Mouse (Mus musculus) lung, postnatal 25 days (tissue): Measurements from ENCODE around the gene Hacd4.
A peak's percentile ranks its signal among the peaks of the same experiment; 100 is the strongest.
"Not testable (repeated sequence)": the region's sequence is repeated elsewhere in the genome, so short reads cannot be mapped to it uniquely, and the experiment has no call there.

Experiments
- DNase-seq: peaks from one replicate; pipeline ENCODE4 v3.0.0; 2022; ENCODE audit warnings: low spot score

Gene Hacd4

DNA sequence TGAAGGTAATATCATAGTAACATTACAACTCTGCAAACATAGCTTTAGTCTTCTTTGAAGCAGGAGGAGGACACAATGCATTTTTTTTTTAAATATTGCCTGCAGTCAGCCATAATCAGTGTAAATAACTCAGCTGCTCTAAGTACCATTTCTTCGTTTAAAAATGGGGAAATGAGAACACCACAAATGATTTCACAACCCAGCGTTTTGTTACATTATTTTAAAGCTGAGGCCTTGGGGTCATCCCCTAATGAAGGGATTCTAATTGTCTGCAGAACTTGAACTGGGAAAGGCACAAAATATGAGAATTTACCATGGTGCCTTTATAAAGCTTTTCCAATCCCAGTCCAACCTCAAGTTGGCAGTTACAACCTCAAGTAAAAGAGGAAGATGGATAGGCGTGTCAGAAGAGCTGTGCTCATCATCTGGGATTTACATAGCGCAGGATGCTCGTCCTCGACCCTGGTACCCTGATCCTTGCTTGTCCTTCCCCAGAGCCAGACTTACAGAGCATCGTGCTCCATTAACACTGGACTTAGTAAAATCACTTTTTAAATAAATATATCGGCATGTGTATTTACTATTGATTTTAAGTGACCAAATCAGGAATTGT lies 6.2 kb downstream of the Hacd4 start:
- no peak for DNase-seq

GRCm38 (mm10) chr4:88427630-88428239 lies 11.0 kb downstream of the Hacd4 start:
- DNase-seq: no peak

DNA sequence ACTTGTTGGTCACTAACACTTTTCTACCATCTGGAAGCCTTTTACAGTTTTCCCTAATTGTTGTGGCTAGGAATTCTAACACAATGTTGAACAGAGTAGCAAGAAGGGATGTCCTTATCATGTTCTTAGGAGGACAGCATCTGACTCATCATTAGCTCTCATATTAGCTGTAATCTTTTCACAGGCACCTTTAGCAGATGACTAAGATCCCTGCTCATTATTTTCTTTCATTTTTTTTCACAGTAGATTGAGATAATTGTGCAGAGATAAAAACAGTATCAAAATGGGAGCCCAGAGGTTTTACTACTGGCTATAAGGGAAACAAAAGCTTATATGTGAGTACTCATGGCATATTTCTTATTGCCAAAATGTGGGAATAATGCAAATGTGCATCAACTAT lies 14.2 kb downstream of the Hacd4 start:
- no peak for DNase-seq

- no peak for DNase-seq
Measured at GRCm38 (mm10) chr4:88419378-88419777, 19.4 kb downstream of the Hacd4 start.

DNA sequence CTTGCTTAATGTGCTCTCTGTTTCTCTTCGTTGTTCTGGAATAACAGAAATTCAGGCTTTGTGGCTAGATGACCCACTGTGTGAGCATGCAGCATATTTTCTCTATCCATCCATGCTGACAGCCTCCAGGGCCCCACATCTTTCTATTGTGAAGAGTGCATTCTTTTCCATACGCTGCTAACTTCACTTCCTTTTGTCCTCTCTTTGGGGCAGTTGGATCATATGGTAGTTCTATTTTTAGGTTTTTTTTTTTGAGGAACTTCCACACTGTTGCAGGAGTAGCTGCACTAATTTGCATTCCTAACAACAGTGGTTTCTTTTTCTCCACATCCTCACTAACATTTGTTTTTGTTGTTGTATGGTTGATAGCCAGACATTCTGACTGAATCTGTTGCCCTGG lies 23.7 kb downstream of the Hacd4 start:
- no peak for DNase-seq

GRCm38 (mm10) chr4:88412331-88412730 lies 26.4 kb downstream of the Hacd4 start:
- DNase-seq: no peak

DNA sequence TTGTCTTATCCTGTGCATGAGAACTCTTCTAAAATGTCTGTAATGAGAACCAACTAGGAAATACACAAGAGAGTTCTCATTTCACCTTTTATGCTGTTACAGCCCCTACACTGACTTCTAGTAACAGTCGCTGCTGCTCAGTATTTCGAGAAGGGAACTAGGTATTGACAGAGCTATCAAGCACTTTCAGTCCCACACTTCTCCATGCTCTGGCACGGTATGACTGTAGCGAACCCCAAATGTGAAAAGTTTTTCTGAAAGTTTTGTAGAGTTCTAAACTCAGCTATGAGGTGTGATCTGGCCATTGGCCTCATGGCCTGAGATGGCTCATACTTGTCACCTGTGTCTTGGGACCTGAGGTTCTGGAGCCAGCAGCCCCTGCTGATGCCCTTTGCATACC lies 29.4 kb downstream of the Hacd4 start:
- DNase-seq: no peak

GRCm38 (mm10) chr4:88406887-88407696 lies 31.6 kb downstream of the Hacd4 start:
- peak; percentile 41 for DNase-seq

GRCm38 (mm10) chr4:88402884-88403283 lies 35.8 kb downstream of the Hacd4 start:
- DNase-seq: no peak

- no peak for DNase-seq
Measured at GRCm38 (mm10) chr4:88400992-88401313, 37.8 kb downstream of the Hacd4 start.

GRCm38 (mm10) chr4:88400302-88400991 lies 38.3 kb downstream of the Hacd4 start:
- DNase-seq: no peak

DNA sequence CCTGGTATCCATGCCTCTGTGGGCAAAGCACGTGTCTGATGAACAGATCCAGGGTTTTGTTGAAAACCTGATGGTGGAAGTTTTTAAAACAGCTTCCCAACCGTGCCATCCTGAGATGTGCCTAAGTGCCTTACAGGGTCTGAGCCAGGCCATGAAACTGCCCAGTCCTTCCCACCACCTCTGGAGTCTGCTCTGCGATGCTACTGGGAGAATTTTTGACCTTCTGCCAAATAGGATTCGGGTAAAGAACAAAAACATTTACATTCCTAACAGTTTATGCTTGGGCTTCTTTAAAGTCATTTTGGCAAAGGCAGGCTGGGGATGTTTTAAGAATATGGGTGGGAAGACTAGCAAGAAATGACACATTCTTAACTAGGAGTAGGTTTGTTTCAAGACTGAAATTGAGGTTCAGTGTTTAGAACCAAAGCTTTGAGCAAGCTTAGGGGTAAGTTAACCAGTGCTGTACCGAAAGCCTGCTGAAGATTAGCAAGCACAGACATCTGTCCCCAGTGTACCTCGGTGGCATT lies 41.7 kb downstream of the Hacd4 start:
- DNase-seq: no peak

DNA sequence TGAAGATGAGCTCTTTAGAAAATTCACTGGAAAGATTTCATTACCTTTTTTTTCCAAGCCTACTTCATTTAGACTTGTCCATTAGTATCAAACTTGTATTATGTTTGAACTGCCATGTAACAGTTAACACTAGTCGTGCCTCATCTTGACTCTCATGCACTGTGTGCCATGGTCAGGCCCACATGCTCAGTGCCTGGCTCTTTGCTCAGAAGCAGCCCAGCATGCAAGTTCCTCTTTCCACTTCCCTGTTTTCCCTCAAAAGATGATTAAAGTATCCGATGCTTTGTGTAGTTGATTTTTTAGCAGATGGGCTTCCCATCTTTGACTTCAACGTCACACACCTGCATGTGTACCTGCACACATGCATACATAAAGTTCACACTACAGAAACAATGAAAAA lies 43.0 kb downstream of the Hacd4 start:
- no peak for DNase-seq

DNA sequence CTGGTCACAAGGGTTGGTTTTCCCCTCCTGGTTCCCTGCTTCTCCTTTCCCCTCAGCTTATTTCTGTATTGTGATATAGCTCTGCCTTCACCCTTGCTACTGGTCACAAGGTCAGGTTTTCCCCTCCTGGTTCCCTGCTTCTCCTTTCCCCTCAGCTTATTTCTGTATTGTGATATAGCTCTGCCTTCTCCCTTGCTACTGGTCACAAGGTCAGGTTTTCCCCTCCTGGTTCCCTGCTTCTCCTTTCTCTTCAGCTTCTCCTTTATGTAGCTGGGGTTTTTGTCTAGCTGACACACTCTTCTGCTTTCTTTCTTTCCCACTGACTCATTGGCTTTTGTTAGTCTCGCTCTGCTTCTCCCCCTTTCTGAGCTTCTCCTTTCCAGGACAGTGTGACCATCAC lies 48.1 kb downstream of the Hacd4 start:
- not testable (repeated sequence) for DNase-seq

- DNase-seq: no peak
Measured at GRCm38 (mm10) chr4:88390036-88390435, 48.7 kb downstream of the Hacd4 start.

DNA sequence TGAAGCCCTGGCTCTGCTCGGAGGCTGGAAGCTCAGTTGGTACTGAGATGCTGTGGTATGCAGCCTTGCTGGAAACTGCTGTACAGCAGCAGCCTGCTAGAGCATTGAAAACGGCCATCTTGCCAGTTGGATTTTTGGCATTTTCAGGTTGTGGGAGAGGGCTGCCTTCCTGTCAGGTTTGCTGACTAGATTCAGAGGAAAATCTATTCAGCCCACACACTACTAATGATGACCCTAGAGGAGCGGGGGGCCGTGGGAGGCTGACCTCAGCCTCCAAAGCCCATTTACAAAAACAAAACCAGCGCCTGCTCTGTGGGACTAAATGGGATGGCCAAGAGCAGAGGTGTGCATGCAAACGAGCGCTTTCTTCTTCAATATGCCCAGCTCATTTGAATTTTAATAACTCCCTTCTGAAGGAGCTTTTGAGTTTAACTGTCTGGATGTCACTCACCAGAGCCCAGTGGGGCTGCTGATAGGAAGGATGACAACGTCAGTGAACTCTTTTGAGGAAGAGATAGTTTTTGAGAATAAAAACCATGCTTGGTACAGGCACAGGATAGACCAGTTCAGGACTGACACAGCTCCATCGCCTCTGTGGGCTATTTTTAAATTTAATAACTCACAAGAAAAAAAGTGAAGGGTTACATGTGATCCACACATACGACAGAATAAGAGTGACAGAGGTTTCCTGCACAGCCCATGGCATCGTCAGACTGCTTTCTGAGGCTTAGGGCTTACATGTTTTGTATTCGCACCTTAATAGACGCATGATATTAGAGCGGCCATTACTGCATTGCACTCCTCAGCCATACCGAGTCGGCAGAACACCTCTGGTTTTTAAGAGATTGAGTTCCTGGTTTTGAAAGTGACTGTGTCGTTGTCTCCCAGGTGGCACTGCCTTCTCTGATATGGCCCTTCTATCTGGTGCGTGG lies 66.2 kb downstream of the Hacd4 start:
- DNase-seq: no peak

DNA sequence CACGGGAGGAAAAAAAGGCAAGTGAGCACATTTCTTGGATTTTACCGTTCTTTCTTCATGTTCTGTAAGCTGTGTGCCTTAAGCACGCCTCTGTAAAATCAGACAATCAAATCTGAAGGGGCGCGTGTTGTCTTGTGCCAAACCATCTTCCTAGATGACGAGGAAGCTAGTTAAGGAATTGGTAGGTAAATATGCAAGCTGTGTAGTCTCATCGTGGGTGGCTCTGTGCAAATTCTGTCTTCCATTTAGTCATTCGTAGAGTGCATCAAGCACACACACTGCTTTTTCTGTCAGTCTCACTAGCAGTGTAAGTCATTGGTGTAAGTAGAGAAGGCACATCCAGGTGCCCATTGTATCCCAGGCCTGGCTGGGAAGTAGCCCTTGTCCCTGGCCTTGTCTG lies 67.9 kb downstream of the Hacd4 start:
- DNase-seq: no peak

GRCm38 (mm10) chr4:88369951-88370350 lies 68.8 kb downstream of the Hacd4 start:
- DNase-seq: no peak

GRCm38 (mm10) chr4:88357431-88357830 lies 81.3 kb downstream of the Hacd4 start:
- DNase-seq: no peak

DNA sequence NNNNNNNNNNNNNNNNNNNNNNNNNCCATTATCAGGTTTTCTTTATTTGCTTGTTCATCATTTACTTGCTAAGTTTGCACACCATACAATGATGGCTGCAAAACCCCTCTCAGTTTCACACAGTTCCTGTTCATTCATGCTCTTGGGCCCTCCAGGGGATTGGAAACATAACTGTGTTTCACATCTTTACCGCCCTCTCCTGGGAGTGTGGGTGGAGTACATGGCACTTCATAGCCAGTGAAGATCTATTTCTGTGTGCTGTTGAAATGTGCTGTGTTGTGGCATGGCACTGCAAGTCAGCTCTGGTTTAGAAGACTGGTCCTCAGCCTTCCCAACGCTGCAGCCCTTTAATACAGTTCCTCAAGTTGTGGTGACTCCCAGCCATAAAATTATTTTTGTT lies 82.1 kb downstream of the Hacd4 start:
- DNase-seq: peak; percentile 13

- DNase-seq: peak; percentile 82
Measured at GRCm38 (mm10) chr4:88350910-88351309, 87.8 kb downstream of the Hacd4 start.
